Mouse (Mus musculus): ENCODE measurements around the gene Cwc25.
"Not testable (repeated sequence)": the region's sequence is repeated elsewhere in the genome, so short reads cannot be mapped to it uniquely, and the experiment has no call there.

Gene Cwc25

GRCm38 (mm10) chr11:97728730-97729129 lies 37.6 kb downstream of the Cwc25 start:
- DNase-seq (ENCODE audit: low read depth, low spot score) = peak; percentile 47

- DNase-seq (ENCODE audit: low read depth, low spot score) = peak; percentile 82
Observed at GRCm38 (mm10) chr11:97728311-97728710, 38.0 kb downstream of the Cwc25 start.

- no peak for DNase-seq (ENCODE audit: low read depth, low spot score)
Observed at GRCm38 (mm10) chr11:97723709-97724108, 42.6 kb downstream of the Cwc25 start.

- no peak for DNase-seq (ENCODE audit: low read depth, low spot score)
Observed at GRCm38 (mm10) chr11:97721338-97721737, 45.0 kb downstream of the Cwc25 start.

DNA sequence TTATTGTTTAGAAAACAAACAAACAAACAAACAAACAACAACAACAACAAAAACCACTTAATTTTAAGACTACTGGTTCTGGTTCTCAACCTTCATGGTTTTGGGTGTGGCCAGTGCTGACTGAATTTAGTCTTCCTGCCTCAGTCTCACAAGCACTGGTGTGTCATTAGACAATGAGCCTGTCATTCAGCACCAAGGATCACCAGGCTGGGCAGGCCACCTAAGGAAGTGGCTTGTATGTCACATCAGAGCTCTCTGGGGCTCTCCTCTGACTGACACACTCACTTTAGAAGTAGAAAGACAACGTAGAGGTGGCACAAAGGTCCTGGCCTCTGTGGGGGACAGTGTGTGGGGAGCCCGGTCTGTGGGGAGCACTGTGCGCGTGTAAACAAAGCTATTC lies 47.3 kb downstream of the Cwc25 start:
- peak; percentile 60 for DNase-seq (ENCODE audit: low read depth, low spot score)

- DNase-seq (ENCODE audit: low read depth, low spot score) = peak; percentile 31
Observed at GRCm38 (mm10) chr11:97718281-97718860, 48.0 kb downstream of the Cwc25 start.

DNA sequence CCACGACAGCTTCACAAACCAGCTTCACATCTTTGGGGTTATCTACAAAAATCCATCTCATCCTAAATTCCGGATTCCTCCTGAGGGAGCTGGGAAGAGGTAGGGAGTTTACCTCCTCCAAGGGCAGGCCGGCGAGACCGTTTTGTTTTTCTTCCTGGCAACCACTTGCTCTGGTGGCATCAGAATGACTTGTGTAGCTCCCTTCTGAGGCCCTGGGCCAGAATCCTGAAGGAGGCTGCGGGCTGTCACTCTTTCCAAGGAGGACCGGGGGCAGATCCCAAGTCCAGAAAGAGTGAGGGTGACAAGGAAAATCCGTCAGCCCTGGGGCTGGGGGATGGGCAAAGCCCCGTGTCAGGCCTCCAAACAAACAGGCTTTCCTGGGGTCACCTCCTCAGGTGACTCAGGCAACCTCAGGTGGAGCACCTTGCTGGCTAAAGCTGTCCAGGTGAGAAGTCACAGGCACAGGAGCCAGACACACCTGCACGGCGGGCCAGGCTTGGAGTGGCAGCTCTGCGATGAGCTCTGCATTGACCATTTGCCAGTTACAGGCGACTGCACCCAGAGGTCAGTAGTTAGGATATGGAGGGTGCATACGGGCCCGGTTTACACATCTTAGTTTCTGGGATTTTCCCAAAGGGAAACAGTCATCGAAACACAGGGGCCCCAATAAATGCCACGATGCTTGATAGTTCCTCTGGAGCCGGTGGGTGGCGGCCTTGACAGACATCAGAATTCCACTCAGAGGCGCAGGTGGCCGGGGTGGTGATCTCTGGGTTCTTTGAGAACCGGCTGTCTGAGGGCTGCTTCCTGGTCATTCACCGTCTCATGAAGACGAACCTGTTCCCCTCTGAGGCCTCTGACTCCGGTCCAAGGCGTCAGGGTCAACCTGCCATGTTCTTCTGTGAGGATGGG lies 48.7 kb downstream of the Cwc25 start:
- DNase-seq (ENCODE audit: low read depth, low spot score) = no peak

DNA sequence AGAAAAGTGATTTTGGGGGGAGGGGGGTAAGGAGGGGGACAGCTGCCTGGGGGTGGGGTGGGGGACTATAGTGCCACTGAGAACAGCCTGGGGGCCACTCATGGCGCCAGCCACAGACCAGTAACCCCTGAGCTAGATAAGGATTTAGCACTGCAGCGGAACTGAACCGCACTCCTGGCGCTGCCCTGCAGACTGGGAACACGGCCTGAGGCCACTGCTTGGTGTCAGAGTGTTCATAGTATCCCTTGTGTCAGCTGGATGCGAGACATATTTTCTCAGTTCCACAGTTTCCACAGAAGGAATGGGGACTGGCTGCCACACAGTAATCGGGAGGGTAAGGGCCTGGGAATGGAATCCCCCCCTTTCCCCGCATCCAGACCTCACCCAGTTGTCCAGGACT lies 50.3 kb downstream of the Cwc25 start:
- no peak for DNase-seq (ENCODE audit: low read depth, low spot score)

- DNase-seq (ENCODE audit: low read depth, low spot score) = no peak
Observed at GRCm38 (mm10) chr11:97714784-97715760, 51.3 kb downstream of the Cwc25 start.

- DNase-seq (ENCODE audit: low read depth, low spot score) = no peak
Observed at GRCm38 (mm10) chr11:97714356-97714755, 52.0 kb downstream of the Cwc25 start.

DNA sequence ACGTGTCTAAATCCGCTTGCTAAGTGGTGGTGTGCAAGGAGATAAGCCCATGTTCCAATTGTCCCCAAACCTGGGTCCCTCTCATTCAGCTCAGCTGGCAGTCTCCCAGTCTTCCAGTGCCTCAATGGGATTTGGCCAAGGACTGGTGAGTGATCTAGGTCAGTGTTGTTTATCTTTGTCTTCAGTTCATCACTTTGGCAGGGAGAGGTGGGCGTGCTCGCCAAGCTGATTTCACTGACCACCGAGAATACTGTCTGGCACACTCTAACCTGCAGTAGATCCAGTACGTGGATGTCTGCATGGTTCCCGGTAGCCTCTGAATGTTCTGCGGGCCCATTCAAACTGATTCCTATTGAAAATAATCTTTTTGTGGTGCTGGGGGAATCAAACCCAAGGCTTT lies 52.5 kb downstream of the Cwc25 start:
- DNase-seq (ENCODE audit: low read depth, low spot score) = no peak

DNA sequence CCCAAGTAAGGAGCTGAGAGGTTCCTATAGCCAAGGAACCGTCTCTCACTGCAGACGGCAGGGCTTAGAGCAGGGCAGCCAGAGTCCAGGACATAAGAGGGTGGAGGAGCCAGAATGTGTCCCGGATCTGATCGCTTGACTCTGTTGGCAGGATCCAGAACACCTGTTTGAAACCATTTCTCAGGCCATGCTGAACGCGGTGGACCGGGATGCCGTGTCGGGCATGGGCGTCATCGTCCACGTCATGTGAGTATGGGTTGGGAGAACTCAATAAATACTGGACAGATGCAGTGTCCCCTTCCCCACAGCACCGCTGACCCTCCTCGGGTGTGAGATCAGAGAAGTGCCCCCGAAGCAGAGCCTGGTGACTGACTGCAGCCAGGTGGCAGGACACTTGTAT lies 54.1 kb downstream of the Cwc25 start:
- DNase-seq (ENCODE audit: low read depth, low spot score) = no peak

- no peak for DNase-seq (ENCODE audit: low read depth, low spot score)
Observed at GRCm38 (mm10) chr11:97711200-97711900, 55.0 kb downstream of the Cwc25 start.

GRCm38 (mm10) chr11:97710067-97710466 lies 56.3 kb downstream of the Cwc25 start:
- DNase-seq (ENCODE audit: low read depth, low spot score) = not testable (repeated sequence)

DNA sequence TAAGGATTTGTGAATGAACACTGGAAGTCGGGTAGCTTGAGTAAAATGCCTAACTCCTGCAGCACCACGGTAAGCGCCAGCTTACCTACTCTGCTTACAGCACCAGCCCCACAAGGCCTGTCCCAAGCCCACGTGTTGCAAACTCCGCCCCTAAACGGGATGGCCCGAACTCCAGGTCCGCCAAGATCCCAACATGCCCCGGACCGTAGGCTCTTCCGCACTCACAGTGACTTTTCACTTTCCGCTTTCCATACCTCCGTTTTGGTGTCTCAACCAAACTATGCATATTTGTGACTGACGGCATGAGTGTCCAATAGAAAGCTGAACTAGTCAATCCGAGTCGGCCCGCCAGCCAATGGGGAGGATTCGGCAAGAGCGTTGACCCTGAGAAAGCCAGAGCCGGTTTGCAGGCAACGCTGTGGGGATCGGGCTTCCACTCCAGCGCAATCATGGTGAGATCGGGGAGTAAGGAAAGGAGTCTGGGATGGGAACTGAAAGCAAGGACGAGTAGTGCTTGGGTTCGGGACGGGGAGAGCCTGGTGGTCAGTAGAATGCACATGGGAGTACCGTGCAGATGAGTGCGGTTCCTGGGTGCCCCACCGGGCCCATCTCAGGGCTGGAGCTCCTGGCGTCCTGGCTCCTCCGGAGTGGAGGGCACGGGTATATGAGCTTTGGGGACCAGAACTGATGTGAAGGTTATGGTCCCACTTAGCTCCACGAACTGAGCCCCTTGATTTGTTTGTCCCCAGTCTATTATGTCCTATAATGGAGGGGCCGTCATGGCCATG lies 63.1 kb downstream of the Cwc25 start, which contains the start of gene Psmb3:
TSS of gene Psmb3 (plus strand) at position 361 of the 788 bp plus-strand sequence.
- DNase-seq (ENCODE audit: low read depth, low spot score) = peak; percentile 99

DNA sequence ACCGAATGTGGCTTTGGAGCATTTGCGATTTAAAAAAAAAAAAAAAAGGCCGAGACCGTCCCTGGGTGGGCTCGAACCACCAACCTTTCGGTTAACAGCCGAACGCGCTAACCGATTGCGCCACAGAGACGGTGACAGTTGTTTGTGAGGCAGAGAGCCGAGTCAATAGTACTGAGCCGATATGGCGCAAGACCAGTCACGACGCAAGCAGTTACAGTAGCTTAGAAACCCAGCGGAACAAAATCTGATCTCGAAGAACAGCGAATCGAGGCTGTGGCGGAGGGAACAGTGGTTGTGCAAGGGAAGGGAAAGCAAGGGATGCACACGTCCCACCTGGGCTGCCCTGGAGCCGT lies 64.0 kb downstream of the Cwc25 start:
- peak; percentile 94 for DNase-seq (ENCODE audit: low read depth, low spot score)

DNA sequence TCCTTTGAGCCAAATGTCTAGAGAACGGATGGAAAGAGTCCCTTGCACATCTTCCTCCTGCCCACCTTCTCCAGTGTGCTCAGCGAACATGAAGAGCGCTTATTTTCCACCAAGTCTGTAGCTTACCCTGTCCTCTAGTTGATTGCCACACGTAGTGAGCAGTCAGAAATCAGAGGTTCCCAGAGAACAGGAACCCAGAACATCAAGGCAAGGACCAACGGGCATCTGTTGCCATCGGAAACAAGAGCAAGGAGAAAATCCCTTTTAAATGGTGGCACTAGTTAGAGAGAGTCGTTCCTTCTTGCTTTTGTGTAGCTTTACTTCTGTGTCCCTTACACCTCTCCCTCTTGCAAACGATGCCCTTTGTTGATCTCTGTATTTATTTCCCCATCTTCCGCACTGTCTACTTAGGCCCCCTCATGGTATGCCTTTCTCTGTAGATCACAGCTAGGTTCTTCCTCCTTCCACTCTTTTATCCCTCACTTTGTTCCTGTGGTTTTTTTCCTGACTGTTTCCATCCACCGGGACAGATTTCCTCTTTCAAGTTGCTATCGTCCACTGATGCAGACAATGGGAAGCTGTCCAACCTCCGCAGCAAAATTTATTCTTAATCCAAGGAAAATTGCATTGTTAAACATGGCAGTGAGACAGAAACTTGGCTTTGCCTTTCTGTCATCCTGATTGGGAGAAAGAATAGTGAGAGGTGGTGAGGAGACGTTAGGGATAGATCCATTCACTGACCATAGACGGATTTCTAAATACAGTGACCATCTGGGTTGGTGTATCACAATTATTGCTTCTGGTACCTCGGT lies 64.6 kb downstream of the Cwc25 start:
- DNase-seq (ENCODE audit: low read depth, low spot score) = no peak

GRCm38 (mm10) chr11:97700746-97701580 lies 65.4 kb downstream of the Cwc25 start:
- DNase-seq (ENCODE audit: low read depth, low spot score) = peak; percentile 29
